Mouse (Mus musculus): ENCODE data around the gene Zfand2a. TPM values are rescaled to one million over a fixed set of nuclear protein-coding genes. Genes with fewer than 3 reads are reported as not detected.

Gene Zfand2a
- polyA plus RNA-seq, 1 experiment from 2014 or later: 9.1 TPM

DNA sequence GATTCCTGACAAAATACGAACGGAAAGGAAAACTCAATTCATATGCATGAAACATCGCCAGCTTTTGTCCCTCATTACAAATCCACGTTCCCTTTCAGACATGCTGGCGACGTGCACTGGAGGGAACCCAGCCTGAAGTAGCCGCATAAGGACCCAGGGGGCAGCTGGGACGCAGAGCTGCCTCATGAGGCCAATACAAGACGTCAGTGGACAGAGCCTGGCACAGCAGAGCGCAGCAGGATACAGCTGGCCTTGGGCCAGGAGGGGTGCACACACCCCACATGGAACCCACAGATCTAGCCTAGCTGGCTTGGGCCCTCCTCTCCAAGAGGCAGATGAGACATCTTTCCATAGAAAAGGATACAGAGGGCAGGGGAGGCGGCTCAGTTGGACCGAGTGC is 45.9 kb downstream of the Zfand2a start:
- H3K4me3 ChIP-seq: no peak overlapping the region
- no peaks in the 10 kb centered on the region for H3K9me3 ChIP-seq (replicated peaks)
- peak overlapping the region; percentile 28; the same call in 1 of the 2 replicates for H3K27ac ChIP-seq (replicated peaks)
- peaks cover 41% of the 10 kb centered on the region for H3K4me1 ChIP-seq
- no peaks in the 10 kb centered on the region for H3K27me3 ChIP-seq (ENCODE audit: low read depth, poor library complexity, severe bottlenecking)
- WGBS: 91% methylated on average over 12 of the region's 12 CpGs
- H3K36me3 ChIP-seq: peaks cover 9% of the 10 kb centered on the region; the same call in 1 of the 2 replicates
- no peak for DNase-seq (ENCODE audit: low spot score)

DNA sequence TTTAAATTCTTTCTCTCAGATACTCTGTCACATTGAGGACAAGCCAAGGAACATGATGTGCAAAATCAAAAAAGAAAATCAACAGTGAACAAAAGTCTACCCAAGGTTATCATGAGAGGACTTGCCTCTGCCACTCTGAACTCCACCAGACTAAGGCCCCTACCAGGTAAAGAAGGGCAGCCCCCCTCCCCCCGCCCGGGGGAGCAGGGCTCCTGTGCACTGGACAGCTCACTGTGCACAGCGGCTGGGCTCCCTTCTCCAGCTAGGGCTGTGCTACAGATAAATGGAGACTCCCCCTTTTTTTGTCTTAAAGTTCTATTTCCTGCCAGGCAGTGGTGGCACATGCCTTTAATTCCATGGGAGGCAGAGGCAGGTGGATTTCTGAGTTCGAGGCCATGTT is 46.6 kb downstream of the Zfand2a start:
- DNase-seq (ENCODE audit: low spot score): no peak
- Histone ChIP-seq H3K36me3 (peaks cover 9% of the 10 kb centered on the region; the same call in 1 of the 2 replicates), H3K4me3 (no peak overlapping the region), H3K9me3 (replicated peaks) (no peaks in the 10 kb centered on the region), H3K4me1 (peaks cover 40% of the 10 kb centered on the region), H3K27ac (replicated peaks) (no peak overlapping the region), H3K27me3 (ENCODE audit: low read depth, poor library complexity, severe bottlenecking) (no peaks in the 10 kb centered on the region)
- 97% methylated on average over 4 of the region's 4 CpGs for WGBS

DNA sequence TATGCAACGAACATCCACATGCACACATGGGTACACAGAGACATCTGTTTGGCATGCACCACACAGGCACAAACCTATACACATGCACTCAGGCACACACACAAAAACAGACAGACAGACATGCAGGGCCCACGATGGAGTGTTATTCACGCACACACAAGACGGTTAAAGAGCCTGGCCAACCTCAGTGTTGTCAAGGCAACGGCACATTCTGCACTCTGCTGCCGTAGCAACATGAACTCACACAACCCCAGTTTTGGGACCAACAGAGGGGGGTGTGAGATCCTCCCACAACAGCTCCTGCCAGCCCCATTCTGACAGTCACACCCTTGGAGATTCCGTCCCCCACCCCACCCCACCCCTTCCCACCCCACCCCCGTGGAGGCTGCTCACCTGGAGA is 49.4 kb downstream of the Zfand2a start:
- H3K27me3 ChIP-seq (ENCODE audit: low read depth, poor library complexity, severe bottlenecking): no peaks in the 10 kb centered on the region
- peak overlapping the region; percentile 74 for H3K27ac ChIP-seq (replicated peaks)
- H3K36me3 ChIP-seq: peaks cover 9% of the 10 kb centered on the region; the same call in 1 of the 2 replicates
- 47% methylated on average over 8 of the region's 8 CpGs for WGBS
- H3K4me1 ChIP-seq: peaks cover 60% of the 10 kb centered on the region
- H3K9me3 ChIP-seq (replicated peaks): no peaks in the 10 kb centered on the region
- H3K4me3 ChIP-seq: no peak overlapping the region; the same call in 1 of the 2 replicates
- DNase-seq (ENCODE audit: low spot score): peak; percentile 59

DNA sequence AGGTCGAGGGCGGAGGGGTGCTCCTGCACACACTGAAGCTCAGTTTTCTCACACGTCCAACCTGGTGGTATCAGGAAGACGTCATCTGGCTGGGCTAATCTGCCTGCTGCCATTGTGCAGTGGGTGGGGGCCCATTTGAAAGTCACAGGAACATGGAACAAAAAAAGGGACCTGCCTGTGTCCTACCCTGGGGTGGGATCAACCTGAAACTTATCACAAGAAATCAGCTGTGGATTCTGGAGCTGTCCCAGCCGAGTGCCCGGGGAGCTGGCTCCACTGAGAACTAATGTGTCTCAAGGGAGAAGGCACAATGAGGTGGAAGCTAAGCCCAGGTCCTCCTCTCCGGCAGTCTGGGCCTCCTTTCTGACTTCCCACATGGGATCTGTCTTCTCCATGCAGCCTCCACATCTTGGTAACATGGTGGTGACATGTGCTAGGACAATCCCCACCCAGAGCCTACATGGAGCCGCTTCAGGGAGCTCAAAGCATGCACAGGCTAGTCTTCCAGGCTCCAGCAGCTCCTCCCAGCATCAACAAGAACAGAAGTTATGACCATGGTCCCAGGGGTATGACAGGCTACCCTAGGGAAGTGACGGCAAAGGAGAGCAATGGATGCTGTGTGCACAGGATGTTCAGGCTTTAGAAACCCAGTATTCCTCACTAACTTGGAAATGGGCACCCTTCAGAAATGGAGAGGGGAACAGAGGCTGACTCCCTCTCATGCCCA is 50.3 kb downstream of the Zfand2a start:
- Histone ChIP-seq H3K36me3 (peaks cover 9% of the 10 kb centered on the region; the same call in 1 of the 2 replicates), H3K9me3 (replicated peaks) (no peaks in the 10 kb centered on the region), H3K27me3 (ENCODE audit: low read depth, poor library complexity, severe bottlenecking) (no peaks in the 10 kb centered on the region), H3K4me1 (peaks cover 69% of the 10 kb centered on the region), H3K27ac (replicated peaks) (peak overlapping the region; percentile 74), H3K4me3 (no peak overlapping the region)
- 79% methylated on average over 9 of the region's 9 CpGs for WGBS
- no peak for DNase-seq (ENCODE audit: low spot score)

DNA sequence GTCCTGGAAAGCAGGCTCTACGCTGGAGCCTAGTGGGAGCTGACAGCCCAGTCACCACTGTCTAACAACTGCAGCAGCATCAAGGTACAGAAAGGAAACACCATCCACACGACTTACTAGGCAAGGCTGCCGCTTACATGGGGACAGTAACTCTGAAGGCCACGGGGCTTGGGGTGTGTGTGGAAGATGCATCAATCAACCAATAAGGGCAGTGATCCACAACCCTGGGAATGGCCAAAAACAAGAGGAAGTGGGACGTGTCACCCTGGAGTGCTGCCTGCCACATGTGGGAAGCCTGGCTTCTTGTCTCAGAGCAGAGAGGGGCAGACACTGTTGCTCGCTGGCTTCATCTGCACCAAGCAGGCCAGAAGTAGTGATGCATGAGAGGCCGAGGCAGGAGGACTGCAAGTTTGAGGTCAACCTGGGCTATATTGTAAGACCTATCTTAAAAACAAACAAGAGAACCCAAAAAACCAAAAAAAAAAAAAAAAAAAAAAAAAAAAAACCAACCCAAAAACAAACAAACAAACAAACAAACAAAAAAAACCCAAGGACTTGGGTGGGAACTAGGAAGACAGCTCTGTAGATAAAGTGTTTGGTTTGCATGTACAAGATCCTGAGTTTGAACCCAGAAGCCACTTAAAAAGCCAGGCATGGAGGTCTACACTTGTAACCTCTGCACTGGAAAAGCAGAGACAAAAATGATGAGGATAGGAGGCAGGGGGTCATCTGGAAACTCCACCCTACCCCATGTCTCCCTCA is 51.4 kb downstream of the Zfand2a start:
- no peak for DNase-seq (ENCODE audit: low spot score)
- H3K4me1 ChIP-seq: peaks cover 66% of the 10 kb centered on the region
- 57% methylated on average over 7 of the region's 7 CpGs for WGBS
- H3K9me3 ChIP-seq (replicated peaks): no peaks in the 10 kb centered on the region
- H3K36me3 ChIP-seq: peaks cover 9% of the 10 kb centered on the region; the same call in 1 of the 2 replicates
- H3K27ac ChIP-seq (replicated peaks): peak overlapping the region; percentile 61
- no peaks in the 10 kb centered on the region for H3K27me3 ChIP-seq (ENCODE audit: low read depth, poor library complexity, severe bottlenecking)
- H3K4me3 ChIP-seq: no peak overlapping the region

DNA sequence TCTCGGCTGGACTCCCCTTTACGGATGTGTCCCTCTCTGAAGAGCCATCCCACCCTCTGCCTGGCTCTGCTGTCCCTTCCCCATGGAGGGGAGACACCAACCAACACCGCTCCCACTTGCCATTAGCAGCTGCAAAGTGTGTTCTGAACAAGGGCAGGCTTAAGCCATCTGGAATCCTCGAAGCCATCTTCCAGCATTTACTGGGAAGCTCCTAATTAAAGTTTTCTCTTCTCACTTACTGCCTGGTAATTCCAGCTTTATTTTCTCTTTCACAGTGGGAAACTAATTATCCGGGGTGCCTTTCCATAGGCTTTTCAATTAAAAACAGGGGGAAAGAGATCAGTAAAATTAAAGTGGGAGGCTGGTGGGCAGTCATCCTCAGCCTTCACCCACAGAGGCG is 52.0 kb downstream of the Zfand2a start:
- Histone ChIP-seq H3K27me3 (ENCODE audit: low read depth, poor library complexity, severe bottlenecking) (no peaks in the 10 kb centered on the region), H3K4me1 (peaks cover 66% of the 10 kb centered on the region), H3K27ac (replicated peaks) (peak overlapping the region; percentile 46; the same call in 1 of the 2 replicates), H3K9me3 (replicated peaks) (no peaks in the 10 kb centered on the region), H3K4me3 (no peak overlapping the region), H3K36me3 (peaks cover 9% of the 10 kb centered on the region; the same call in 1 of the 2 replicates)
- no peak for DNase-seq (ENCODE audit: low spot score)
- 32% methylated on average over 6 of the region's 6 CpGs for WGBS

DNA sequence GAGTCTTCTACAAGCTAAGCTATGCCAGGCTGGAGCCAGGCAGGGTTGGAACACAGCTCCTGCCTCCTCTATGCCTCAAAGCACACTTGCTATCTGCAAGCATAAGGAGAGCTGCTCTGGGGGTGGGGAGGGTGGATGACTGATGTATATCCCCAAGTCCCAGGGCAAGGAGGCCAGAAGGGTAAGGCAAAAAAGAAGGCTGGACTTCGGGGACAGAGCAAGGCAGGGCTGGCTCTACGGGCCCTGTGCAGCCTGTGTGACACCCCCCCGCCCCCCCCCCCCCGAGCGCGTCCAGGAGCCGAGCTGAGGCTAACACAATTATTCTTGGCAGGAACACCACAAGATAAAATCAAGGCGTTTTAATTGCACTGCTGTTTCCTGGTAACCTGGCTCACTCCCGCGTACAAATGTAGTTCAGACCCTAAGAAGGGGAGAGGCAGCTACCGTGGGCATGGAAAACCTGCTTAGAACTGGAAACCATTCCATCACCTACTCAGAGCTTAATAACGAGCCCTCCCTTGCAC is 54.5 kb downstream of the Zfand2a start:
- Histone ChIP-seq H3K36me3 (peaks cover 8% of the 10 kb centered on the region), H3K27ac (replicated peaks) (peak overlapping the region; percentile 49; the same call in 1 of the 2 replicates), H3K4me1 (peaks cover 52% of the 10 kb centered on the region), H3K9me3 (replicated peaks) (no peaks in the 10 kb centered on the region), H3K4me3 (no peak overlapping the region), H3K27me3 (ENCODE audit: low read depth, poor library complexity, severe bottlenecking) (no peaks in the 10 kb centered on the region)
- WGBS: 74% methylated on average over 12 of the region's 12 CpGs
- no peak for DNase-seq (ENCODE audit: low spot score)

DNA sequence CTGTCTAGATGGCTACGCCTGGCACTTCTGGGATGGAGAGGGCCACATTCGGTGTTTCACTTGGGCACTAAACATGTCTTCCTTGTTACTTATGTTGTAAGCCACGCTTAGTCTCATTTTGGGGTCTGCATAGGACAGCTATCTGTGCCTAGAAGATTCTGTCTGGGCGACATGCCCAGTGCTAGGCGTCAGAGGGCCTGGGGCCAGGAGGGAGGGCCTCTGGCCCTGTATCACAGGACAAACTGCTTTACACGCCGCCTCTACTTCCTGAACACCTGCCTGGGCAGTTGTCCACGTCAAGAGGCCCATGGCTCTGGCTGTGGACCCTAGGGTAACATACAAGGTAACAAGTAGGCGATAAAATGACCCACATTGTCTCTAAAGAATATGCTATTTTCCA is 56.4 kb downstream of the Zfand2a start:
- DNase-seq (ENCODE audit: low spot score): no peak
- Histone ChIP-seq H3K4me1 (peaks cover 42% of the 10 kb centered on the region), H3K27me3 (ENCODE audit: low read depth, poor library complexity, severe bottlenecking) (no peaks in the 10 kb centered on the region), H3K27ac (replicated peaks) (no peak overlapping the region), H3K4me3 (no peak overlapping the region), H3K36me3 (peaks cover 8% of the 10 kb centered on the region), H3K9me3 (replicated peaks) (no peaks in the 10 kb centered on the region)
- 89% methylated on average over 9 of the region's 9 CpGs for WGBS

DNA sequence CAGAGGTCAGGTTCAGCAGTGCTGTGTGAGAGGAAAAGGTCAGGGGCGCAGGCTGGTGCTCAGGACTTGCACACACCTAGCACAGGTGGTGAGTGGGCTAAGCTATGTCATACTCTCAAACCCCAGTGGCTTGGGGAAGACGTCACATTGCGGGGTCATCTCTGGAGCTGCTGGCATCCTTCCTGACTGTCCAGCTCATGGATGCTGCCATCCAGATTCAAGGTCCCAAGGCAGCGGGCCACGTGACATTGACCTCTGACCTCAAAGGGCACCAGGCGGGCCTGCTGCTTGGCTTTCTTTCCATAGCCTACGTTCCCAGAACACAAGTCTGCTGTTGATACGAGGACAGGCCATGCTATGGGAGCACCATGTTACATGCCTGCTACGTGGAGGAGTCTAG is 57.3 kb downstream of the Zfand2a start:
- H3K4me1 ChIP-seq: peaks cover 34% of the 10 kb centered on the region
- no peaks in the 10 kb centered on the region for H3K27me3 ChIP-seq (ENCODE audit: low read depth, poor library complexity, severe bottlenecking)
- H3K4me3 ChIP-seq: no peak overlapping the region
- no peaks in the 10 kb centered on the region for H3K9me3 ChIP-seq (replicated peaks)
- no peak for DNase-seq (ENCODE audit: low spot score)
- no peak overlapping the region for H3K27ac ChIP-seq (replicated peaks)
- WGBS: 89% methylated on average over 9 of the region's 9 CpGs
- peaks cover 8% of the 10 kb centered on the region for H3K36me3 ChIP-seq

DNA sequence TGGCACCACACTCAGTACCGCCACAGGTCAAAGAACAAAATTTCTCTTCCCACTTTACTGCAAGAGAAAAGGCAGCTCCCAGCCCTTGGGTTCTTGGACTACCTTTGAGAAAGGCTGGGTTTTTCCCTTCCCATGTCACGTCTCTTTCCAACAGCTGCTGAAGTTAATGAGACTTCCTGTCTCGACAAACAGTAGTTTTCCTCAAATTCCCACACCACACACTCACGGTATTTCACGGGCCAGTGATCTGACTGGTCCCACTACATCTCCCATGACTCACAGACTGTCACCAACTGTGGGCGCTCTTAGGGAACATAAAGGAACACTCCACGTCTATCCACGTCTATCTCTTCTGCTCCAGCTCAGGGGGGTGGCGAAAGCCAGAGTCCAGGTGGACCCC is 59.2 kb downstream of the Zfand2a start:
- H3K27ac ChIP-seq (replicated peaks): no peak overlapping the region; the same call in 1 of the 2 replicates
- 93% methylated on average over 9 of the region's 9 CpGs for WGBS
- H3K36me3 ChIP-seq: peaks cover 8% of the 10 kb centered on the region
- peaks cover 19% of the 10 kb centered on the region for H3K4me1 ChIP-seq
- DNase-seq (ENCODE audit: low spot score): no peak
- H3K9me3 ChIP-seq (replicated peaks): no peaks in the 10 kb centered on the region
- H3K4me3 ChIP-seq: no peak overlapping the region
- H3K27me3 ChIP-seq (ENCODE audit: low read depth, poor library complexity, severe bottlenecking): no peaks in the 10 kb centered on the region

DNA sequence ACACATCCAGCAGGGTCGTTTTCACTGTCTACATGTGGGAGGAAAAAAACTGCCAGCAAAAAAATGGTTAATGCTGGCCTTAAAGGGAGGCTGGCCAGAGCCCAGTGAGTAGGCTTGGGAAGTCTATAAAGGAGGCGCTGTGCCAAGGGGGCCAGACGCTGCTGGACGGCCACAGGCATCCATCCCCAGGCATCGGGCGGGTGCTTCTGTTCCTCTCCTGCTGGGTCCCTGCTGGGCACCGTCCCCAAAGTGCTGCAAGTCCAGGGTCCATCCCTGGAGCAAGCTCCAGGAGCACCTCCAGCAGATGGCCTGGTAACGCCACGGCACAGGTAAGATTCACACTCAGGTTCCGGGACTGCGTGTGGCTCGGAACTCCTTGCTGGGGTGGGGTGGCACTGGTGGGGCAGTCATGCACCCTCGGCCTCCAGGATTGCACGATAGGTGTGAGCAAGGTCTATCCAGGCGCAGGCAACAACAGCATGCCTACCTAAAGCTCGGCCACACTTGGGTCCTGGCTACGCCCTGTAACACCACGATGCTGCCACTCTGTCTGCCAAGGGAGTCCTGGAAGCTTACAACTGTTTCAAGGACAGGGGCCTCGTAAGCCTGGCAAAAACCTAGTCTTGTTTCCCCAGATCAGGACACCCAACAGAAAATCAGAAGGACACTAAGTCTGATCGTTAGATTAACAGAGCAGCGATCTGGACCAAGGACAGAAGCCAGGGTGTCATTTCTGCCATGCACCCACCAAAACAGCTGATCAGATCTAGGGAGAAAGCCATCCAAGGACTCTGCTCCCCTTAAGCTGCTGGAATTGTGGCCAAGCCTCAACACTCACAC is 61.1 kb downstream of the Zfand2a start, which contains the start of gene Gper1:
TSS of gene Gper1 (plus strand) at position 126 of the 840 bp plus-strand sequence.
- peaks cover 8% of the 10 kb centered on the region for H3K36me3 ChIP-seq
- H3K9me3 ChIP-seq (replicated peaks): no peaks in the 10 kb centered on the region
- H3K27ac ChIP-seq (replicated peaks): peak within 1 kb of the TSS; percentile 57; the same call in 1 of the 2 replicates
- no peaks in the 10 kb centered on the region for H3K27me3 ChIP-seq (ENCODE audit: low read depth, poor library complexity, severe bottlenecking)
- WGBS: 70% methylated on average over 21 of the region's 21 CpGs
- no peak for DNase-seq (ENCODE audit: low spot score)
- no peak within 1 kb of the TSS for H3K4me3 ChIP-seq
- peaks cover 23% of the 10 kb centered on the region for H3K4me1 ChIP-seq
